22 mouse cellular contexts compared by ENCODE assay signal in genomic region chr1:130941801-130942200, GRCm38 (mm10). TPM values are rescaled to one million over a fixed set of nuclear protein-coding genes. Genes with fewer than 3 reads are reported as not detected.
A peak's percentile ranks its signal among the peaks of the same experiment; 100 is the strongest.
DNase-seq lines count a peak whose midpoint lies in the region; ATAC-seq lines count a peak whose summit lies in the region.
"Had no signal": no experiment of that assay in that cellular context is flagged by ENCODE, and none has a peak within 500 bp of the region (broad histone marks: within the 10 kb centered on the region; RNA-seq: fewer than 3 reads in every experiment).

No protein-coding gene starts in this region.

- no peak overlapping the region for H3K27ac ChIP-seq in forebrain, embryonic 16.5 days (ENCODE audit: low read length)
- H3K27ac ChIP-seq in forebrain, embryonic 12.5 days = no peak overlapping the region
- H3K27ac ChIP-seq in neural tube, embryonic 15.5 days (replicated peaks) = no peak overlapping the region
- H3K27ac ChIP-seq: heart, adult 2 months; hindbrain, embryonic 14.5 days; limb, embryonic 13.5 days; liver, embryonic 15.5 days; stomach, embryonic 15.5 days had no signal

- intact Hi-C loops in gastrocnemius, postnatal 14 days (cut with DNase I; ENCODE audit: low total_unique reads) = no loop called here

- H3K27me3 ChIP-seq in forebrain, embryonic 16.5 days (replicated peaks; ENCODE audit: control insufficient read depth, insufficient read depth, low read length) = no peaks in the 10 kb centered on the region
- no peaks in the 10 kb centered on the region for H3K27me3 ChIP-seq in forebrain, embryonic 12.5 days
- no peaks in the 10 kb centered on the region for H3K27me3 ChIP-seq in neural tube, embryonic 15.5 days (replicated peaks)
- H3K27me3 ChIP-seq: limb, embryonic 13.5 days; liver, embryonic 15.5 days; stomach, embryonic 15.5 days had no signal

- H3K36me3 ChIP-seq in forebrain, embryonic 16.5 days (ENCODE audit: control insufficient read depth, insufficient read depth) = no peaks in the 10 kb centered on the region
- H3K36me3 ChIP-seq in forebrain, embryonic 12.5 days (replicated peaks) = no peaks in the 10 kb centered on the region
- no peaks in the 10 kb centered on the region for H3K36me3 ChIP-seq in neural tube, embryonic 15.5 days
- H3K36me3 ChIP-seq: G1E; limb, embryonic 13.5 days; liver, embryonic 15.5 days; stomach, embryonic 15.5 days had no signal

- H3K4me1 ChIP-seq in forebrain, embryonic 16.5 days (replicated peaks; ENCODE audit: control insufficient read depth, insufficient read depth, low read length) = peaks cover 4% of the 10 kb centered on the region; the same call in 1 of the 2 replicates
- H3K4me1 ChIP-seq in forebrain, embryonic 12.5 days = no peaks in the 10 kb centered on the region
- peaks cover 2% of the 10 kb centered on the region; the same call in 1 of the 2 replicates for H3K4me1 ChIP-seq in neural tube, embryonic 15.5 days
- H3K4me1 ChIP-seq: liver, embryonic 15.5 days had no signal

- DNase-seq in neural tube, embryonic 10.5 days (ENCODE audit: extremely low spot score, low spot score) = peak; percentile 17
- DNase-seq in gastrocnemius, postnatal 14 days = peak; percentile 36
- DNase-seq in left cerebral cortex, adult 11 months (ENCODE audit: low spot score) = no peak
- no peak for DNase-seq in frontal cortex, postnatal 25 days (ENCODE audit: low spot score in 2 of 2)
- DNase-seq: adrenal gland, adult 8-10 months; heart, adult 2 months; kidney, adult 8-10 months; layer of hippocampus, postnatal 36 days; thymus, postnatal 14 days had no signal

- H3K9me3 ChIP-seq in forebrain, embryonic 16.5 days (ENCODE audit: control insufficient read depth, low read length) = no peaks in the 10 kb centered on the region
- no peaks in the 10 kb centered on the region for H3K9me3 ChIP-seq in forebrain, embryonic 12.5 days
- no peaks in the 10 kb centered on the region for H3K9me3 ChIP-seq in neural tube, embryonic 15.5 days (replicated peaks)
- H3K9me3 ChIP-seq: G1E; limb, embryonic 13.5 days; liver, embryonic 15.5 days; megakaryocyte, embryonic 14.5 days; stomach, embryonic 15.5 days had no signal

- H3K9ac ChIP-seq in forebrain, embryonic 16.5 days (replicated peaks; ENCODE audit: low read depth, low read length) = no peak overlapping the region
- H3K9ac ChIP-seq in forebrain, embryonic 12.5 days = no peak overlapping the region
- no peak overlapping the region for H3K9ac ChIP-seq in neural tube, embryonic 15.5 days (replicated peaks)
- H3K9ac ChIP-seq: hindbrain, embryonic 14.5 days; limb, embryonic 13.5 days; liver, embryonic 15.5 days; stomach, embryonic 15.5 days had no signal

- no peak overlapping the region for H3K4me2 ChIP-seq in forebrain, embryonic 16.5 days (ENCODE audit: low read length)
- H3K4me2 ChIP-seq in forebrain, embryonic 12.5 days = no peak overlapping the region
- H3K4me2 ChIP-seq in neural tube, embryonic 15.5 days = no peak overlapping the region
- H3K4me2 ChIP-seq: hindbrain, embryonic 14.5 days; limb, embryonic 13.5 days; liver, embryonic 15.5 days; stomach, embryonic 15.5 days had no signal

- no peak overlapping the region for H3K4me3 ChIP-seq in forebrain, embryonic 16.5 days (replicated peaks; ENCODE audit: low read length)
- no peak overlapping the region for H3K4me3 ChIP-seq in forebrain, embryonic 12.5 days (replicated peaks)
- H3K4me3 ChIP-seq in neural tube, embryonic 15.5 days (replicated peaks) = no peak overlapping the region
- H3K4me3 ChIP-seq: heart, adult 2 months; limb, embryonic 13.5 days; liver, embryonic 15.5 days; megakaryocyte, embryonic 14.5 days; stomach, embryonic 15.5 days had no signal

- WGBS in forebrain, embryonic 16.5 days = 57% methylated on average over 3 of the region's 3 CpGs
- 74% methylated on average over 3 of the region's 3 CpGs for WGBS in forebrain, embryonic 12.5 days
- WGBS in neural tube, embryonic 15.5 days = 55% methylated on average over 3 of the region's 3 CpGs

- ATAC-seq in forebrain, embryonic 16.5 days = 0 out of 2 replicates have a peak, but pooled peaks have one; percentile 15
- no peak for ATAC-seq in forebrain, embryonic 12.5 days (ENCODE audit: low FRiP score)
- ATAC-seq in neural tube, embryonic 15.5 days (ENCODE audit: low FRiP score) = no peak

RNA-seq across cellular contexts. Expression of gene Il19, which starts 1.9 kb away (rescaled TPM):
- polyA plus RNA-seq in forebrain, embryonic 16.5 days (2015; fragmentation: Nextera tagmentation; extraction: Ambion mirVana) = not detected in 2 replicates
- polyA plus RNA-seq in forebrain, embryonic 12.5 days (2016; fragmentation: Nextera tagmentation; extraction: Ambion mirVana) = not detected in 2 replicates
- polyA plus RNA-seq in neural tube, embryonic 15.5 days (2015; fragmentation: Nextera tagmentation; extraction: Ambion mirVana) = not detected in 2 replicates
- not detected for total RNA-seq in gastrocnemius, postnatal 14 days (2021)
- total RNA-seq: adrenal gland, adult 8-10 months; G1E; heart, adult 2 months; layer of hippocampus, postnatal 36 days; monocyte, adult 5-6 weeks had no signal
- polyA plus RNA-seq: G1E; heart, adult 2 months; heart, embryonic 16.5 days; hindbrain, embryonic 14.5 days; large intestine, adult 2 months; limb, embryonic 13.5 days; liver, embryonic 15.5 days; neural tube, embryonic 14.5 days; stomach, embryonic 15.5 days had no signal

RNA-seq across cellular contexts. Expression of gene Il20, which starts 30.6 kb away (rescaled TPM):
- polyA plus RNA-seq in forebrain, embryonic 16.5 days (2015; fragmentation: Nextera tagmentation; extraction: Ambion mirVana) = not detected in 2 replicates
- not detected in 2 replicates for polyA plus RNA-seq in forebrain, embryonic 12.5 days (2016; fragmentation: Nextera tagmentation; extraction: Ambion mirVana)
- not detected in 2 replicates for polyA plus RNA-seq in neural tube, embryonic 15.5 days (2015; fragmentation: Nextera tagmentation; extraction: Ambion mirVana)
- total RNA-seq in gastrocnemius, postnatal 14 days (2021) = not detected
- total RNA-seq: adrenal gland, adult 8-10 months; G1E; heart, adult 2 months; layer of hippocampus, postnatal 36 days; monocyte, adult 5-6 weeks had no signal
- polyA plus RNA-seq: G1E; heart, adult 2 months; heart, embryonic 16.5 days; hindbrain, embryonic 14.5 days; large intestine, adult 2 months; limb, embryonic 13.5 days; liver, embryonic 15.5 days; neural tube, embryonic 14.5 days; stomach, embryonic 15.5 days had no signal

RNA-seq across cellular contexts. Expression of gene Il24, which starts 54.5 kb away (rescaled TPM):
- not detected in 2 replicates for polyA plus RNA-seq in forebrain, embryonic 16.5 days (2015; fragmentation: Nextera tagmentation; extraction: Ambion mirVana)
- polyA plus RNA-seq in forebrain, embryonic 12.5 days (2016; fragmentation: Nextera tagmentation; extraction: Ambion mirVana) = not detected in 2 replicates
- polyA plus RNA-seq in neural tube, embryonic 15.5 days (2015; fragmentation: Nextera tagmentation; extraction: Ambion mirVana) = not detected in 2 replicates
- total RNA-seq in gastrocnemius, postnatal 14 days (2021) = not detected
- total RNA-seq: adrenal gland, adult 8-10 months; G1E; heart, adult 2 months; layer of hippocampus, postnatal 36 days; monocyte, adult 5-6 weeks had no signal
- polyA plus RNA-seq: G1E; heart, adult 2 months; heart, embryonic 16.5 days; hindbrain, embryonic 14.5 days; large intestine, adult 2 months; limb, embryonic 13.5 days; liver, embryonic 15.5 days; neural tube, embryonic 14.5 days; stomach, embryonic 15.5 days had no signal

Comparison
In these comparisons a context has a peak if more than half of its experiments do, and no peak if none do; other contexts are left out.
1. DNase-seq: peak in neural tube, embryonic 10.5 days (single experiment) and gastrocnemius, postnatal 14 days (single experiment); none in left cerebral cortex, adult 11 months (single experiment) and frontal cortex, postnatal 25 days (0 of 2).